Mouse (Mus musculus) forebrain, embryonic 11.5 days (tissue): ENCODE data around the gene Kcnj4. TPM values are rescaled to one million over a fixed set of nuclear protein-coding genes. Genes with fewer than 3 reads are reported as not detected.

Experiments used
- ATAC-seq: fragments of 200-750 bp; cut with Nextera tagmentation; replicated peaks from 2 replicates; pipeline ENCODE4 v1.8.0; 2017; ENCODE audit warnings: moderate TSS enrichment; ENCODE audit not compliant: low FRiP score
- DNase-seq: peaks from one replicate; pipeline ENCODE4 v3.0.0-alpha.2; 2017; ENCODE audit warnings: low spot score
- H3K27ac ChIP-seq: fragments of 300-500 bp; sonication (generic); 2 replicates; pipeline ENCODE4 v1.5.1; 2014; ENCODE audit warnings: low read depth, low read length
- H3K27me3 ChIP-seq: fragments of 300-500 bp; sonication (generic); 2 replicates; pipeline ENCODE4 v1.6.1; 2014; ENCODE audit warnings: mild to moderate bottlenecking, low read length, mixed read lengths; ENCODE audit not compliant: control insufficient read depth, insufficient read depth
- H3K36me3 ChIP-seq: fragments of 300-500 bp; sonication (generic); 2 replicates; pipeline ENCODE4 v1.6.1; 2014; ENCODE audit warnings: mild to moderate bottlenecking, low read length, moderate library complexity, mixed read lengths; ENCODE audit not compliant: control insufficient read depth, insufficient read depth
- H3K4me1 ChIP-seq: fragments of 300-500 bp; sonication (generic); replicated peaks from 2 replicates; pipeline ENCODE4 v1.6.1; 2014; ENCODE audit warnings: low read length, mixed read lengths; ENCODE audit not compliant: control insufficient read depth, insufficient read depth
- H3K4me2 ChIP-seq: fragments of 300-500 bp; sonication (generic); 2 replicates; pipeline ENCODE4 v1.6.1; 2014; ENCODE audit warnings: low read depth, mild to moderate bottlenecking, low read length, moderate library complexity, mixed read lengths; ENCODE audit not compliant: severe bottlenecking
- H3K4me3 ChIP-seq: fragments of 300-500 bp; sonication (generic); 2 replicates; pipeline ENCODE4 v1.5.1; 2014; ENCODE audit warnings: low read depth, low read length
- H3K9ac ChIP-seq: fragments of 300-500 bp; sonication (generic); 2 replicates; pipeline ENCODE4 v1.6.1; 2014; ENCODE audit warnings: low read length
- H3K9me3 ChIP-seq: fragments of 300-500 bp; sonication (generic); 2 replicates; pipeline ENCODE4 v1.6.1; 2016; ENCODE audit warnings: low read length, mixed read lengths; ENCODE audit not compliant: control insufficient read depth
- WGBS: fragments of 180-500 bp; shearing (Covaris S2); extraction: QIAGEN DNeasy Blood & Tissue Kit; methylation state at CpG from one replicate; pipeline ENCODE4 v1.1.7; 2014; 5-methylcytosine and 5-hydroxymethylcytosine counted together
- polyA plus RNA-seq: library from polyadenylated mRNA; unstranded; fragments of >200 nt; fragmentation: Nextera tagmentation; extraction: Ambion mirVana; gene quantifications from 2 replicates; pipeline ENCODE4 v1.2.1, GENCODE M21; 2014

Kcnj4 gene
- polyA plus RNA-seq, 1 experiment from 2014 or later, result not detected

- peaks cover 6% of the 10 kb centered on the region for H3K27me3 ChIP-seq
- peak within 1 kb of the TSS; percentile 58; the same call in 1 of the 2 replicates for H3K9ac ChIP-seq
- H3K4me2 ChIP-seq, result peak within 1 kb of the TSS; percentile 62
- ATAC-seq (0 out of 2 replicates have a peak, but pooled peaks have one; percentile 60), DNase-seq (peak; percentile 84)
- no peaks in the 10 kb centered on the region for H3K36me3 ChIP-seq
- peak within 1 kb of the TSS; percentile 28 for H3K4me3 ChIP-seq
- peaks cover 3% of the 10 kb centered on the region; the same call in 1 of the 2 replicates for H3K4me1 ChIP-seq
- H3K9me3 ChIP-seq, result no peaks in the 10 kb centered on the region
- WGBS, result 3% methylated on average over 24 of the region's 24 CpGs
- no peak within 1 kb of the TSS for H3K27ac ChIP-seq
Observed at GRCm38 (mm10) chr15:79455106-79455810, 49.8 kb downstream of the Kcnj4 start, which contains the start of gene Csnk1e. TSS of gene Csnk1e (minus strand) at chr15:79455566.

GRCm38 (mm10) chr15:79453831-79454230 is 51.2 kb downstream of the Kcnj4 start:
- no peak overlapping the region for H3K4me3 ChIP-seq
- DNase-seq (no peak), ATAC-seq (no peak)
- peaks cover 6% of the 10 kb centered on the region for H3K27me3 ChIP-seq
- no peak overlapping the region for H3K27ac ChIP-seq
- no peak overlapping the region for H3K4me2 ChIP-seq
- no peak overlapping the region for H3K9ac ChIP-seq
- peaks cover 3% of the 10 kb centered on the region; the same call in 1 of the 2 replicates for H3K4me1 ChIP-seq
- no peaks in the 10 kb centered on the region for H3K36me3 ChIP-seq
- H3K9me3 ChIP-seq, result no peaks in the 10 kb centered on the region
- 92% methylated on average over 4 of the region's 4 CpGs for WGBS

- WGBS, result 91% methylated on average over 3 of the region's 3 CpGs
- Histone ChIP-seq H3K36me3 (no peaks in the 10 kb centered on the region), H3K27me3 (no peaks in the 10 kb centered on the region), H3K9ac (no peak overlapping the region), H3K9me3 (no peaks in the 10 kb centered on the region), H3K27ac (no peak overlapping the region), H3K4me1 (no peaks in the 10 kb centered on the region), H3K4me3 (no peak overlapping the region), H3K4me2 (no peak overlapping the region)
- ATAC-seq, result no peak
- DNase-seq, result no peak
Observed at GRCm38 (mm10) chr15:79448041-79448440, 57.0 kb downstream of the Kcnj4 start.

GRCm38 (mm10) chr15:79445786-79446654 is 59.0 kb downstream of the Kcnj4 start:
- Histone ChIP-seq H3K4me3 (no peak overlapping the region), H3K4me1 (peaks cover 4% of the 10 kb centered on the region; the same call in 1 of the 2 replicates), H3K27me3 (no peaks in the 10 kb centered on the region), H3K4me2 (no peak overlapping the region), H3K27ac (no peak overlapping the region), H3K36me3 (no peaks in the 10 kb centered on the region), H3K9ac (no peak overlapping the region), H3K9me3 (no peaks in the 10 kb centered on the region)
- WGBS, result 87% methylated on average over 8 of the region's 8 CpGs
- ATAC-seq (no peak), DNase-seq (no peak)

GRCm38 (mm10) chr15:79443856-79444410 is 61.1 kb downstream of the Kcnj4 start:
- Histone ChIP-seq H3K36me3 (no peaks in the 10 kb centered on the region), H3K4me3 (no peak overlapping the region), H3K9me3 (no peaks in the 10 kb centered on the region), H3K4me2 (no peak overlapping the region), H3K4me1 (peaks cover 14% of the 10 kb centered on the region), H3K27me3 (no peaks in the 10 kb centered on the region), H3K27ac (no peak overlapping the region), H3K9ac (no peak overlapping the region)
- no peak for DNase-seq
- ATAC-seq, result no peak
- WGBS, result 51% methylated on average over 7 of the region's 7 CpGs

- Histone ChIP-seq H3K27ac (no peak overlapping the region), H3K4me2 (no peak overlapping the region), H3K27me3 (no peaks in the 10 kb centered on the region), H3K36me3 (peaks cover 5% of the 10 kb centered on the region; the same call in 1 of the 2 replicates), H3K9me3 (no peaks in the 10 kb centered on the region), H3K9ac (no peak overlapping the region), H3K4me3 (no peak overlapping the region), H3K4me1 (peaks cover 15% of the 10 kb centered on the region)
- 78% methylated on average over 9 of the region's 9 CpGs for WGBS
- no peak for ATAC-seq
- no peak for DNase-seq
Observed at GRCm38 (mm10) chr15:79442961-79443518, 62.0 kb downstream of the Kcnj4 start.

- ATAC-seq (no peak; the same call in 1 of the 2 replicates), DNase-seq (no peak)
- peak overlapping the region; percentile 94 for H3K4me3 ChIP-seq
- peaks cover 15% of the 10 kb centered on the region for H3K4me1 ChIP-seq
- H3K27ac ChIP-seq, result peak overlapping the region; percentile 96
- peak overlapping the region; percentile 95 for H3K4me2 ChIP-seq
- H3K27me3 ChIP-seq, result no peaks in the 10 kb centered on the region
- WGBS, result 2% methylated on average over 6 of the region's 6 CpGs
- H3K9me3 ChIP-seq, result no peaks in the 10 kb centered on the region
- H3K9ac ChIP-seq, result peak overlapping the region; percentile 100
- peaks cover 11% of the 10 kb centered on the region; the same call in 1 of the 2 replicates for H3K36me3 ChIP-seq
Observed at GRCm38 (mm10) chr15:79442257-79442611, 62.8 kb downstream of the Kcnj4 start.
